Mouse (Mus musculus): ENCODE measurements around the gene Emg1.

- no peak for TF ChIP-seq POLR2A (IDR thresholded peaks at IDR 0.05; ENCODE audit: extremely low read depth, insufficient read depth, low read length)
- TF ChIP-seq CTCF (IDR thresholded peaks at IDR 0.05; ENCODE audit: low read depth, low read length) = no peak
Observed at GRCm38 (mm10) chr6:124670281-124670900, 41.6 kb downstream of the Emg1 start.

Data from liver, adult 2 months (tissue).